Mouse (Mus musculus) layer of hippocampus, postnatal 25 days (tissue): ENCODE results near the gene Gm45015. TPM values are rescaled to one million over a fixed set of nuclear protein-coding genes. Genes with fewer than 3 reads are reported as not detected.
A peak's percentile ranks its signal among the peaks of the same experiment; 100 is the strongest.
"Not testable (repeated sequence)": the region's sequence is repeated elsewhere in the genome, so short reads cannot be mapped to it uniquely, and the experiment has no call there.

ENCODE experiments used
- DNase-seq, 2 experiments: peaks; one replicate each; pipeline ENCODE4 v3.0.0; 2022; ENCODE audit warnings: mixed read lengths in 2 of 2, low spot score in 1 of 2; ENCODE audit errors: extremely low spot score in 1 of 2
- total RNA-seq, 2 experiments: library from RNA; stranded (reverse); gene quantifications; 2 replicates each; pipeline ENCODE4 v1.2.3; 2021

Gene Gm45015
- total RNA-seq = not detected

DNA sequence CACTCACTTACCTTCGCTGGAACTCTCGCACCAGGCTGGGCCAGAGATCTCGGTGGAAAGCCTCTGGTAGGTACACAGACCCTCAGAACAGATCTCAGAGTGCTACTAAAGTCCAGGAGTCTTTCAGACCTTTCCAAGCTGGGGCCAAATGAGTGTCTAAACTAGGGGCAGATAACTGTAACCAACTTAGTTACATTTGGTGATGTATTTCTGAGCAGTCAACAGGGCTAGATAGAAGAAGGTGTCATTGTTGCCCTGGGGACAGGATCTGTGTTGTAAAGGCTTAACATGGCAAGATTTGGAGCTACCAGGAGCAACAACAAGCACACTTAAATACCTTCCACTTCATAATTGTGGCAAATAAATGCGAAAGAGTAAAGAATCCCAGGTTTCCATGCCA is at the start of gene Gm45015:
TSS of gene Gm45015 (minus strand) at position 101 of the 400 bp plus-strand sequence.
- no peak for DNase-seq

DNA sequence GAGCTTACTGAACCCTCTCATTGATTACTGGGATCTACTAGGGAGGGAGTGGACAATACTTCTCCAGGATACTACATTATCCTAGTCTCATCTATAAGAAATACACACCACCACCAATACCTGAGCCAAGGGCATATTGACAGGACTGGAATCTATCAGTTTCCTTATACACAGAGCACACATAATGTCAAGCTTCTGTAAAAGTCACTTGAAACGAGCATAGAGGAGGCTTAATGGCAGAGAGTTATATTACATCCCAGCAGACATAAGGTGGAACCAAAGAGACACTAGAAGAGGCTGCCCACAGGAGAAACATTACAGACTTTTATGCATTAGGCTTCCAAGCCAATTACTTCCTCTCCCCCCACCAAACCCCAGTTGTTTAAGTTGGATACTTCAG is 48.3 kb upstream of the Gm45015 start:
- DNase-seq = no peak

DNA sequence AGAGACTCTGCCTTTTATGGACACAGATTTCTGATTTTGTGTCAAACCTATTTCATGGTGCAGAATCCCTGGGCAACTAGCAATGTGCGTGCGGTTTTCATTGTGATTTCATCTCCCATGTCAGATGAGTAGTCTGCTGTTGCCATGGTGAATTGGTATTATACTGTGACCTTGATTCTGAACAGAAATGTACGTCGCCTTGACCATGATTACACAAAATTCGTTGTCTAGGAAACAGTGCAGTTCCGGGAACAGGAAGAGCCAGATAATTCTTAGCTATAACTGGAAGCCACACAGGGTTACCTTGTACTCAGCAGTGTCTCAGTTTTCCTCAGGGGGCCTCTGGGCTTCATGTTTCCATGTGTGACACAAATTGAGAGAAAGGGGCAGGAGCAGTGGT is 47.8 kb upstream of the Gm45015 start:
- DNase-seq = no peak

DNA sequence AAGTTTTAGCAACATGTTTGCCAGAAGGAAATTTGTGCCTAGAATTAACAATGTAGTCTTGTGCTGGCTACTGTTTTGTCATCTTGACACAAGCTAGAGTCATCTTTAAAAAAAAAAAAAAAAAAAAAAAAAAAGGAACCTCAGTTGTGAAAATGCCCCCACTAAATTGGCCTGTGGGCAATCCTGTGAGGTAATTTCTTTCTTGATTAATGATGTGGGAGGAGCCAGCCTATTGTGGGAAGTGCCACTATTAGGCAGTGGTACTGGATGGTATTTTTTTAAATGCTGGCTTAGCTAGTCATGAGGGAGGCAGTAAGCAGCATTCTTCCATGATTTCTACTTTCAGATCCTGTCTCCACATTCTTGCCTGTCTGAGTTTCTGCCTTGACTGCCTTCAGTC is 26.7 kb upstream of the Gm45015 start:
- DNase-seq = no peak

DNA sequence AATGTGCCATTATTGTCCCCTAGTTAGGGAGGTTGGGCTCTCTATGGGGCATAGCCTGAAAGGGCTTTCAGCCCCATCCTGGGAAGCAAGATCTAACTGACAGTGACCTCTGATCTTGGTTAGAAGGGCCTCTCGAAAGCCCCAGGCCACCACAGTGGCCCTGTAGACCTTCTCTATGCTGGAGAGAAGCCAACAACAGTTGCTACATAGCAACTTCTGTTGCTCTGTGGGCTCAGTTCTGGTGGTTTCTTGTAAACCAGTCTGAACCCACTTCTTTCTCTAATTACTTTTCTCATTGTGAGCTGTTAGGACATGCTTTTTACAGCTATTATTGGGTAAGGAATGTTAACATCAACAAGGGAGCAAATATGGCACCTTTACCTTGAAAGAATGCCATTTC is 20.1 kb upstream of the Gm45015 start:
- DNase-seq = no peak

DNA sequence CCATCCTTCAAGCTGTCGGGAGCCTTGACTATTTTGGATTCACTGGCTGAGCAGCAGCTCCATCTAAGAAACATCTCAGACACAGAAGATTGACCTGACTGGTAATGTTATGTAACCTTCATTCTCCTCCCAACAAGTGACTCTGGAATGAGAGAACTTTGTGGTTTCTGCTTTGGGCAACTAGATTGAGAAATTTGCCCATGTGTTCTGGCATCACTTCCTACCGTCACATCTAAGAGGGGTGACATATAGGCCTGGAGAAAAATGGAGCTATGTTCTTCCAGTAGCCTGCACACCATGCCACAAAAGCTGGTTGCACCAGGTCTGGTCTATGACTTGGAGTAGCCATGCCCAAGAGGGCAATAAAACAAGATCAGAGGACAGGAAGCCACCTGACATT is 19.5 kb upstream of the Gm45015 start:
- DNase-seq = no peak

DNA sequence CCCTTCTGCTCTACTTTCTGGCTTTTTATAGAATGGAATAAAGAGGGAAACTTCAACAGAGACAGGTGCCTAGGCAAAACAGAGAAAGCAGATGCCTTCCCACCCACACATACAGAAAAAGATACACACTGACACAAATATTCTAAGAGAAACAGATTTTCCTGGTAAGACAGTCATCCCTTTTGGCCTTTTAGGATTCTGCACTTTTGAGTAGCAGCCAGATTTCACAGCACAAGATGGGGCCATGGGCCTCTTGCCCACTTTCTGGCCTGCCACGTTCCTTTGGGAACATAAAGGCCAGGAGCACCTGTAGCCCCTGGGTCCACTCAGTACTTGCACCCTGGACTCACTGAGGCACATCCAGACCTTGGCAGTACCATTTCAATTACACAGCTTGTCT is 7.7 kb upstream of the Gm45015 start:
- no peak for DNase-seq

DNA sequence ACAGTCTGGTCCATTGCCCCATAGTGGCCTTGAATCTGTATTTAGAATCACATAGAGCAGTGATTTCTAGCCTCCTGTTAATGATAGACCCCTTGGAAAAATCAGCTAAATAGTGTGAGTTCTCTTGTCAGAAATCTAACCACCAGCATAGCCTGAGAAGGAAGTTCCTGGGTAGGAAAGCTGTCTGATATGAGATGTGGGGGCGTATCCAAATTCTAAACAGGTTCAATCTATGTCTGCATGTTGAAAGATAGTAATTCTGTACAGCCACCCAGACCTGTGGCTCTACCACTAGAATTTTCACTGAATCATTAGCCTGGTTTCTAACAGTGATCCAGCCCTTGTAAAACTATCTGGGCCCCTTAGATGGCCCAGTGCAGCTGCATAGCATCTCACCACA is 7.2 kb upstream of the Gm45015 start:
- no peak for DNase-seq

DNA sequence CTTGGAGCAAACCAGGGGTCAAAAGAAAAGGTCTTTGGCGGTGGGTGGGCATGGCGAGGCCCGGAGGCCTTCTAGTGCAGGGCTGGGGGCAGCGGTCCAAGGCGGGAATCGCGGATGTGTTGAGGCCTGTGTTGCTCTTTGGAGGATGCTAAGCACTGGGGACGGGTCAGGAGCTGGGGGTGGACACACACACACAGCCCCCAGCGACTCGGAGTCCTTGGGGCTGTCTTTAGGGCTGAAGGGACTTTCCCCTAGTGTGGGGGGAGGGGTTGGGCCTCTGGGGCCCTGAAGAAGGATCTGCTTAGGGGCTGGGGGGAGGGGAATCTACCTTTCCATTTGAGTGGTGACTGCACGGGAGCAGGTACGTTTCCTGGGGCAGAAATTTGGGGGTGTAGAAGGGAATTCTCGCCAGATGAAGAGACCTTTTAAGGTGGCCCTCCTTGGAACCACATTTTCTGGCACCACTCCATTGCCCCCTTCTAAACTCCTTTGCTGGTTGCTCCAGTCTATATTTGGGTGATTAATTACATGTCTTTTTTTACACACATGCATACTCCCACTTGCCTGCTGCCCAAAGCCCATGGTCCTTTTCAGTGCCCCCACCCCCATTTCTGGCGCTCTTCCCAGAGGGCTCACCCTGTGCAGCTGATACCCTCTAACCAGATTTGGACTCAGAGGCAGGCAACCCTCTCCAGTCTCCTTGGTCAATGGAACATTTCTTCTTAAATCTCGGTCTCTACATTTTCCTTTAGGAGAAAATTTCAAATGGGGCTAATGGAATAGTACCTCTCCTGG is 6.5 kb upstream of the Gm45015 start:
- DNase-seq = peak in 1 of 2 experiments; percentile 7

DNA sequence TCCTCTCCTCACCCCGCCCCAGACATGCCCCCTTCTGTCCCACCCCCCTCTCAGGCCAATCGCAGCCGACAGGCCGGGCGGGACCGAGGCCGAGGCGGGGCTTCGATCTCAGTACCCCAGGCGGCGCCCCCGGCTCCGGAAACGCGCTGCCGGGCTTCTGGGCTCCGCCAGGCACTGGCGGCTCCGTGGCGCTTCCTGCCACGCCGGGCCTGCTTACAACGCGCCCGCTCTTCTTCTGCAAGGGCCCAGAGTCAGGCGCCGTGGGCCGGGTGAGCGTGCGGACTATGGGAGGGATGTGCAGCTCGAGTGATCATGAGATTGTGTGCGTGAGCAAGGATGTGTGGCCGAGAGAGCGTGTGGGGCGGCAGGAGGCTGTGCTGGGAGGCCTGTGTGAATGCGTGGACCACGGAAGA is 5.8 kb upstream of the Gm45015 start, which contains the start of gene Zfp275:
TSS of gene Zfp275 (plus strand) at position 139 of the 413 bp plus-strand sequence.
- DNase-seq = peak; percentile 42 to 47

DNA sequence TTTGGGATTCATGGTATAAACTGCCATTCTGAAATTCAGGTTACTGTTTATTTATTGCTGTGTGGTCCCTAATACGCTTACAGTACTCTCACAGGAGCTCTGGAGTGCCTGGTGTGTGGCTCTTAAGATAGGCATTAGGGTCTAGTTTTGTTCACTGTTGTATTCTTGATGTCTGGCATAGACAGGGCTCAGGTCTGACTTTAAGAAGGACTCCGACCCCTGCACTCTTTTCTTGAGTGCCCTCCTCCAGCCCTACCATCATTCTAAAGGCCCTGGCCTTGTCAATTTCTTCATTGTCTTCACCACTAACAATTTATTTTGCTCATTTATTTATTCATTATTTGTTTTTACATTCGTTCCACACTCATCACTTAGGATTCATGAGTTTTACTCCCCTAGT is 5.4 kb upstream of the Gm45015 start:
- DNase-seq = no peak

DNA sequence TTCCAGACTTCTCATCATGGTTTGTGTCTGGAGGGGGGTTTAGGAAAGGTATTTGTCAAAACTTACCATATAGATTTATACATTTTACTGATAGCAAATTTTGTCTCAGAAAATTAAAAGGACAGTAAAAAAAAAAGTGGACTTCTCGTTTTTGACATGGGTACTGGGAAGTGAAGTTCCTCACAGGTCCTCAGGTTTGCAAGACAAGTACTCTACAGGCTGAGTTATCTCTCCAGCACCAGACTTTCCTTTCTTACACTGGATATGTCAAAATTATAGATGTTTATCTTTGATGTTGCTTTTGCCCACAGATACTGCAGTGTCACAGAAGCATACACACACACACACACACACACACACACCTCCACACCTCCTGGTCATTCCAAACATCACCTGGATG is 4.8 kb upstream of the Gm45015 start:
- DNase-seq = no peak

DNA sequence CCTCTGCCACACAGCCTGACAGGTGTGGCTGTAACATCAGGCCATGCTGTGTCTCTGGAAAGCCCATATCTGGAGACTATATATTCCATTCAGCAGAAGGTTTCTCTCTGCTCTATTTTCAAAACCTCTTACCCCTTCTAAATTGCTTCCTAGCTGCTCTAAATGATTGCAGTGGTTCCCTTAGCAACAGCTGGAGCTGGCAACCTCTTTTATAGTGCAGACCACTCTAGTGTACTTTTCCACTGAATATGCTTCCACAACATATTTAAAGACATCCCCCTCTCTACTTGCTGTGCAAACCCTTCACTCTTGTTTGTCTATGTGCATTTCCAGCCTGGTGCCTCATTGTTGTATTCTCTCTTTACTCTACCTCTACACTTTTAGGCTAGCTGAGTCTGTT is 3.1 kb downstream of the Gm45015 start:
- DNase-seq = no peak

DNA sequence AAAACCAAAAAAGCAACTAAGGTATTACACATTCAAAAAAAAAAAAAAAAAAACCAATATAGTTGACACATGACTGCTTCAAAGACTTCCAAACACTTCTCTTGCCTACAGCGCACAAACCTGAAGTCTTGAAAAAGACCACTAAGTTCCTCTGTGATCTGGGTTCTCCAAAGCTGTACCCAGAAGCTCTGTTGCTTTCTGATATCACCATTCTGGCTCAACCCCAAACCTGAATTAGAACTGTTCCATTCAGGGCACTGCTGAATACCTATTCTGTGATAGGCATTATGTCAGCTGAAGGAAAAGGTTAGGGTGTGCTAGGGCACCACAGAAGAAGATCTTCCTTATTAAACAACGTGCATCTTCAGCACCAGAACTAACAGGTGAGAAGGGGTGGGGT is 9.4 kb downstream of the Gm45015 start:
- no peak for DNase-seq

DNA sequence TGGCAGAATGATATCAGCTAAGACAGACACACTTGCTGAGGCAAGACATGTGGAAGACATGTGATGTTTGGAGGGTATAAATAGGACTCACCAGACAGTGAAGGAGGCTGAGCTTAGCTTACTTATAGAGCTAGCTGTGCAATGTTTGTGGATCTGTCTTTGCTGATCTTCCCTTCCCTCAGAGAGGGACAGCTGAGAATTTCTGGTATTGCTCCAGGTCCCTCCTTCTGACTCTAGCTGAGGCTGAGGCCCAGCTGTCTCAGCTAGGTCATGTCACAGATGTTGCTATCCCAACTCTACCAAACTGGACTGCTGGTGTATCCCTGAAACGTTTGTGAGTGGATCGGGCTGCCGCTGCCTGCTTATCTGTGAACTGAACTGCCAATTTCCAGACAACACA is 15.6 kb downstream of the Gm45015 start:
- DNase-seq = no peak

DNA sequence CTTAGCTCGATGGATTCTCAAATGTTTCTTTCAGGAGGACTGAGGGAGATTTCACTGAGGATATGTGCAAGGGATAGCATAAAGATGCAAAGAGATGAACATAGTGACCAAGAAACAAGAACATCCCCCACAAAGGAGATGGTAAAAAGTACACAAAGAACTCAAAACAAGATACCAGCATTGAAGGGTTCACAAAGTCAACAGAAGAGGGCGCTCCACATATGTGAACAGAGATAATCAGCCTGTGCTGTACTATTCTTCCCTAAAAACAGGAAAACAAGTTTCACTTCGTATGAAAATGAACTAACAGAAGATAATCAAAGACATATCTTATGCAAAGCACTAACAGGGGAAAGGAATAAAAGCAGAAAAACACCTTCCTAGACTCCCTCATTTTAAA is 24.1 kb downstream of the Gm45015 start:
- peak in 1 of 2 experiments; percentile 35 for DNase-seq

DNA sequence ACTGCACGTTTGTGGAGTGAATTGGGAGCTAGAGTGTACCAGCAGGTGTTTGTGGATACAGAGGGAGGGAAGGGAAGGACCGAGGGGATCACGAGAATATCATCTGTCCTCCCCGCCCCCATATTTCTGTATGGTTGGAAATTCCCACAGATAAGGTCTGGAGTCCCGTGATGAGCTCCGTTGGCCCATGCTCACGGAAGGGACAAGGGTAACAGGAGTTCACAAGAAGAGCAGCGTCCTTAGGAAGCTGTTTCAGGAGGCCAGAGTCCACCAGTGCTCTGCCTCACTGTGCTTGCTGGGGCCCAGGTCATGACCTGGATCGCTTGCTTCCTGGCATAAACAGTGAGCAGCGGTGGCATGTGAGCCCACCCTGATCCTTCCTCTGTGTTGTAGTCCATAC is 40.9 kb downstream of the Gm45015 start:
- not testable (repeated sequence) for DNase-seq

DNA sequence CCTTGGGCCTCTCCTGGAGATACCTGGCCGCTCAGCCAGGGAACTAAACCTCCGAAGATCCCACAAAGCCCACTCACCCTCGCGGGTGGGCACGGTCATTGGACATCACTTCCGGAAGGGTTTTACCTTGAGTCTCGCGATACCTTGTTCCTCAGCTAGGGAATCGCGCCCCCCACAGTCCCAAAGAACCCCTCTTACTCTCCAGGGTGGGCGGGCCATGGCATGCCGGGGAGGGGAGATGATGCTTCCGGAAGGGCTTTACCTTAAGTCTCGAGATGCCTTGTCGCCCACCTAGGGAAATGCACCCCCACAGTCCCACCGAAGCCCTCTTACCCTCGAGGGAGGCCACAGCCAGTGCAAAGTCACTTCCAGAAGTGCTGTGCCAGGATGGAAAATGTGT is 43.8 kb downstream of the Gm45015 start, which contains the start of the genes Xlr5a and Xlr5c:
TSS of gene Xlr5a (minus strand) at position 101 of the 400 bp plus-strand sequence.
TSS of gene Xlr5c (minus strand) at position 101 of the 400 bp plus-strand sequence.
- not testable (repeated sequence) for DNase-seq
